Mouse (Mus musculus): Measurements from ENCODE around the gene Atxn10. TPM values are rescaled to one million over a fixed set of nuclear protein-coding genes. Genes with fewer than 3 reads are reported as not detected.

The Atxn10 gene
- 71.6 and 88.3 TPM in 2 replicates for polyA plus RNA-seq (2015; fragmentation: Nextera tagmentation; extraction: Ambion mirVana)

GRCm38 (mm10) chr15:85335671-85336300, at the start of gene Atxn10:
Atxn10 (plus strand) TSS chr15:85336245.

GRCm38 (mm10) chr15:85503127-85503526, 167.1 kb downstream of the Atxn10 start, which contains the start of gene 7530416G11Rik:
7530416G11Rik (minus strand) TSS chr15:85503227.

Other genes starting within 250 kb of the Atxn10 start
- 0.06 and 0.16 TPM in 2 replicates for gene Smc1b, start 204.3 kb upstream of the Atxn10 start, polyA plus RNA-seq (2015; fragmentation: Nextera tagmentation; extraction: Ambion mirVana)
- gene Ribc2, start 204.2 kb upstream of the Atxn10 start, polyA plus RNA-seq (2015; fragmentation: Nextera tagmentation; extraction: Ambion mirVana), result not detected in 2 replicates
- gene Fbln1, start 130.3 kb upstream of the Atxn10 start, polyA plus RNA-seq (2015; fragmentation: Nextera tagmentation; extraction: Ambion mirVana), result 28.1 and 42.8 TPM in 2 replicates
- not detected in 2 replicates for gene 7530416G11Rik, start 167.0 kb downstream of the Atxn10 start, polyA plus RNA-seq (2015; fragmentation: Nextera tagmentation; extraction: Ambion mirVana)
- gene Wnt7b, start 246.2 kb downstream of the Atxn10 start, polyA plus RNA-seq (2015; fragmentation: Nextera tagmentation; extraction: Ambion mirVana), result 0.12 and 0.47 TPM in 2 replicates